Mouse (Mus musculus) kidney, adult 8-10 months (tissue): ENCODE results near the gene Olfr1330.
"Not testable (repeated sequence)": the region's sequence is repeated elsewhere in the genome, so short reads cannot be mapped to it uniquely, and the experiment has no call there.

Source experiments
- DNase-seq, 2 experiments: peaks; one replicate each; pipeline ENCODE4 v3.0.0; 2022

Olfr1330 gene

GRCm38 (mm10) chr4:118888297-118888696 lies at the start of gene Olfr1330:
Olfr1330 (plus strand) TSS chr4:118888597.
- DNase-seq, result no peak

GRCm38 (mm10) chr4:118861791-118862190 lies 26.6 kb upstream of the Olfr1330 start:
- no peak for DNase-seq

GRCm38 (mm10) chr4:118862704-118863103 lies 25.7 kb upstream of the Olfr1330 start:
- no peak for DNase-seq

GRCm38 (mm10) chr4:118864349-118864748 lies 24.0 kb upstream of the Olfr1330 start, which contains the start of gene Olfr1331:
Olfr1331 (plus strand) TSS chr4:118864649.
- DNase-seq, result no peak

- no peak for DNase-seq
Measured at GRCm38 (mm10) chr4:118867566-118867965, 20.8 kb upstream of the Olfr1330 start.

- no peak for DNase-seq
Measured at GRCm38 (mm10) chr4:118901981-118902380, 13.6 kb downstream of the Olfr1330 start.

- DNase-seq, result not testable (repeated sequence)
Measured at GRCm38 (mm10) chr4:118917365-118917764, 29.0 kb downstream of the Olfr1330 start, which contains the start of gene Olfr1329. Olfr1329 (minus strand) TSS chr4:118917465.

GRCm38 (mm10) chr4:118931326-118931725 lies 42.9 kb downstream of the Olfr1330 start:
- DNase-seq, result not testable (repeated sequence)

- DNase-seq, result no peak
Measured at GRCm38 (mm10) chr4:118938512-118938911, 50.1 kb downstream of the Olfr1330 start, which contains the start of gene Olfr1328. Olfr1328 (minus strand) TSS chr4:118938612.
